Mouse (Mus musculus) embryonic facial prominence, embryonic 14.5 days (tissue): Measurements from ENCODE around the gene Gm49395. TPM values are rescaled to one million over a fixed set of nuclear protein-coding genes. Genes with fewer than 3 reads are reported as not detected.

Source experiments
- ATAC-seq: fragments of 200-750 bp; cut with Nextera tagmentation; 2 replicates; pipeline ENCODE4 v1.8.0; 2017; ENCODE audit warnings: low read depth, moderate number of reproducible peaks, moderate TSS enrichment
- DNase-seq: peaks from one replicate; pipeline ENCODE4 v3.0.0-alpha.2; 2015; ENCODE audit warnings: low spot score
- H3K27ac ChIP-seq: fragments of 300-500 bp; sonication (generic); replicated peaks from 2 replicates; pipeline ENCODE4 v1.5.1; 2014; ENCODE audit warnings: low read depth, mild to moderate bottlenecking, low read length, moderate library complexity
- H3K27me3 ChIP-seq: fragments of 300-500 bp; sonication (generic); replicated peaks from 2 replicates; pipeline ENCODE4 v1.6.1; 2014; ENCODE audit warnings: low read length; ENCODE audit not compliant: control insufficient read depth, insufficient read depth
- H3K36me3 ChIP-seq: fragments of 300-500 bp; sonication (generic); 2 replicates; pipeline ENCODE4 v1.6.1; 2014; ENCODE audit warnings: low read length, mixed read lengths; ENCODE audit not compliant: control insufficient read depth, insufficient read depth
- H3K4me1 ChIP-seq: fragments of 300-500 bp; sonication (generic); 2 replicates; pipeline ENCODE4 v1.6.1; 2014; ENCODE audit warnings: antibody characterized with exemption, low read length; ENCODE audit not compliant: control insufficient read depth, insufficient read depth
- H3K4me2 ChIP-seq: fragments of 300-500 bp; sonication (generic); 2 replicates; pipeline ENCODE4 v1.6.1; 2014; ENCODE audit warnings: low read depth, mild to moderate bottlenecking, low read length, moderate library complexity, mixed read lengths
- H3K4me3 ChIP-seq: fragments of 300-500 bp; sonication (generic); 2 replicates; pipeline ENCODE4 v1.5.1; 2014; ENCODE audit warnings: low read depth, mild to moderate bottlenecking, low read length
- H3K9ac ChIP-seq: fragments of 300-500 bp; sonication (generic); 2 replicates; pipeline ENCODE4 v1.6.1; 2014; ENCODE audit warnings: low read depth, mild to moderate bottlenecking, low read length, moderate library complexity, mixed read lengths
- H3K9me3 ChIP-seq: fragments of 300-500 bp; sonication (generic); 2 replicates; pipeline ENCODE4 v1.6.1; 2016; ENCODE audit warnings: low read length; ENCODE audit not compliant: control insufficient read depth
- WGBS: fragments of 180-500 bp; shearing (Covaris S2); extraction: QIAGEN DNeasy Blood & Tissue Kit; methylation state at CpG from one replicate; pipeline ENCODE4 v1.1.7; 2014; 5-methylcytosine and 5-hydroxymethylcytosine counted together
- polyA plus RNA-seq: library from polyadenylated mRNA; unstranded; fragments of >200 nt; fragmentation: Nextera tagmentation; extraction: Ambion mirVana; gene quantifications from 2 replicates; pipeline ENCODE4 v1.2.1, GENCODE M21; 2014

Gene Gm49395
- polyA plus RNA-seq, 1 experiment from 2014 or later, result 4.7 TPM

- WGBS, result 61% methylated on average over 3 of the region's 3 CpGs
- Histone ChIP-seq H3K36me3 (no peaks in the 10 kb centered on the region), H3K4me2 (no peak overlapping the region), H3K27me3 (no peaks in the 10 kb centered on the region), H3K9ac (no peak overlapping the region), H3K4me1 (no peaks in the 10 kb centered on the region), H3K9me3 (no peaks in the 10 kb centered on the region), H3K4me3 (no peak overlapping the region), H3K27ac (no peak overlapping the region)
- DNase-seq, result no peak
- no peak for ATAC-seq
Observed at GRCm38 (mm10) chr13:115131381-115131780, 29.7 kb upstream of the Gm49395 start.

GRCm38 (mm10) chr13:115130035-115130434 is 28.3 kb upstream of the Gm49395 start:
- ATAC-seq (no peak), DNase-seq (no peak)
- H3K9me3 ChIP-seq, result no peaks in the 10 kb centered on the region
- 87% methylated on average over 2 of the region's 2 CpGs for WGBS
- H3K36me3 ChIP-seq, result no peaks in the 10 kb centered on the region
- H3K27ac ChIP-seq, result no peak overlapping the region
- no peak overlapping the region for H3K4me2 ChIP-seq
- no peaks in the 10 kb centered on the region for H3K4me1 ChIP-seq
- no peak overlapping the region for H3K9ac ChIP-seq
- no peaks in the 10 kb centered on the region for H3K27me3 ChIP-seq
- H3K4me3 ChIP-seq, result no peak overlapping the region

- Histone ChIP-seq H3K36me3 (no peaks in the 10 kb centered on the region), H3K27ac (no peak overlapping the region), H3K9ac (no peak overlapping the region), H3K9me3 (no peaks in the 10 kb centered on the region), H3K4me2 (no peak overlapping the region), H3K4me1 (no peaks in the 10 kb centered on the region), H3K4me3 (no peak overlapping the region), H3K27me3 (no peaks in the 10 kb centered on the region)
- DNase-seq (peak; percentile 34), ATAC-seq (no peak)
- 82% methylated on average over 1 of the region's 1 CpGs for WGBS
Observed at GRCm38 (mm10) chr13:115127826-115128225, 26.1 kb upstream of the Gm49395 start.

GRCm38 (mm10) chr13:115126534-115126933 is 24.8 kb upstream of the Gm49395 start:
- WGBS, result 97% methylated on average over 2 of the region's 2 CpGs
- Histone ChIP-seq H3K4me2 (no peak overlapping the region), H3K9me3 (no peaks in the 10 kb centered on the region), H3K27me3 (no peaks in the 10 kb centered on the region), H3K36me3 (no peaks in the 10 kb centered on the region), H3K9ac (no peak overlapping the region), H3K4me3 (no peak overlapping the region), H3K27ac (no peak overlapping the region), H3K4me1 (no peaks in the 10 kb centered on the region)
- DNase-seq, result no peak
- no peak for ATAC-seq

GRCm38 (mm10) chr13:115125130-115125529 is 23.4 kb upstream of the Gm49395 start:
- ATAC-seq, result no peak
- Histone ChIP-seq H3K9me3 (no peaks in the 10 kb centered on the region), H3K4me3 (no peak overlapping the region), H3K4me2 (no peak overlapping the region), H3K4me1 (no peaks in the 10 kb centered on the region), H3K9ac (no peak overlapping the region), H3K36me3 (no peaks in the 10 kb centered on the region), H3K27ac (no peak overlapping the region), H3K27me3 (no peaks in the 10 kb centered on the region)
- 81% methylated on average over 4 of the region's 4 CpGs for WGBS
- no peak for DNase-seq

GRCm38 (mm10) chr13:115124521-115124920 is 22.8 kb upstream of the Gm49395 start:
- no peak for DNase-seq
- 90% methylated on average over 1 of the region's 1 CpGs for WGBS
- ATAC-seq, result no peak
- Histone ChIP-seq H3K4me3 (no peak overlapping the region), H3K36me3 (no peaks in the 10 kb centered on the region), H3K9ac (no peak overlapping the region), H3K4me1 (no peaks in the 10 kb centered on the region), H3K27ac (no peak overlapping the region), H3K4me2 (no peak overlapping the region), H3K9me3 (no peaks in the 10 kb centered on the region), H3K27me3 (no peaks in the 10 kb centered on the region)

- H3K4me1 ChIP-seq, result no peaks in the 10 kb centered on the region
- H3K4me2 ChIP-seq, result no peak overlapping the region
- no peak overlapping the region for H3K9ac ChIP-seq
- no peak overlapping the region for H3K4me3 ChIP-seq
- no peak for ATAC-seq
- 60% methylated on average over 5 of the region's 5 CpGs for WGBS
- H3K27ac ChIP-seq, result no peak overlapping the region
- DNase-seq, result no peak
- H3K27me3 ChIP-seq, result no peaks in the 10 kb centered on the region
- no peaks in the 10 kb centered on the region for H3K36me3 ChIP-seq
- no peaks in the 10 kb centered on the region for H3K9me3 ChIP-seq
Observed at GRCm38 (mm10) chr13:115118756-115119155, 17.0 kb upstream of the Gm49395 start.

GRCm38 (mm10) chr13:115118195-115118594 is 16.5 kb upstream of the Gm49395 start:
- Histone ChIP-seq H3K27ac (no peak overlapping the region), H3K27me3 (no peaks in the 10 kb centered on the region), H3K36me3 (no peaks in the 10 kb centered on the region), H3K4me1 (no peaks in the 10 kb centered on the region), H3K4me2 (no peak overlapping the region), H3K9me3 (no peaks in the 10 kb centered on the region), H3K9ac (no peak overlapping the region), H3K4me3 (no peak overlapping the region)
- WGBS, result 82% methylated on average over 3 of the region's 3 CpGs
- ATAC-seq (no peak), DNase-seq (no peak)

GRCm38 (mm10) chr13:115116930-115117621 is 15.4 kb upstream of the Gm49395 start:
- no peak for DNase-seq
- H3K4me1 ChIP-seq, result no peaks in the 10 kb centered on the region
- ATAC-seq, result no peak
- H3K4me2 ChIP-seq, result no peak overlapping the region
- H3K9me3 ChIP-seq, result no peaks in the 10 kb centered on the region
- no peak overlapping the region for H3K27ac ChIP-seq
- no peak overlapping the region for H3K4me3 ChIP-seq
- no peaks in the 10 kb centered on the region for H3K27me3 ChIP-seq
- no peaks in the 10 kb centered on the region for H3K36me3 ChIP-seq
- whole genome bisulfite sequencing, result 74% methylated on average over 3 of the region's 3 CpGs
- H3K9ac ChIP-seq, result no peak overlapping the region
